In the genomic region with DNA sequence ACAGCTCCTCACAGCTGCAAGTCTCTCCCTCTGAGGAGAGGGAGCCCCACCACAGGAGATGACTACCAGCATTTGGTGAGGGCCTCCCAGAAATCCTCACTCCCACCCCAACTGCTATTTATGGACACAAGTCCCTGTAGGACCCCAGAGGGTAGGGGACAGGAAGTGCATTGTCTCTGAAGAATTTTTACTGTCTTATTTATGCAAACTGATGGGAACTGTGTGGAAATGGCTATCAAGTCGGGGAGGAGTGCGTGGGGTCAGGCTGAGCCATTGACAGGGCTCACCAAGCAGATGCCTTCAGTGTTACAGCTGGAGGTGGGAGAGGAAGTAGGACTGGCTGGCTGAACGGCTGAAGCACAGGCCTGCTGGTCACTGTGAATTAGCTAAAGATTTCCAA, we compare ENCODE assay signal across 17 mouse cellular contexts. TPM values are rescaled to one million over a fixed set of nuclear protein-coding genes. Genes with fewer than 3 reads are reported as not detected.
DNase-seq lines count a peak whose midpoint lies in the region; ATAC-seq and TF ChIP-seq lines count a peak whose summit lies in the region.
"Had no signal": no experiment of that assay in that cellular context is flagged by ENCODE, and none has a peak within 500 bp of the region (broad histone marks: within the 10 kb centered on the region; RNA-seq: fewer than 3 reads in every experiment).

No protein-coding gene starts in this region.

- WGBS in forebrain, embryonic 10.5 days, result 78% methylated on average over 3 of the region's 3 CpGs
- 85% methylated on average over 3 of the region's 3 CpGs for WGBS in forebrain, embryonic 16.5 days
- WGBS in intestine, embryonic 14.5 days, result 31% methylated on average over 3 of the region's 3 CpGs
- 57% methylated on average over 3 of the region's 3 CpGs for WGBS in intestine, postnatal 0 days
- 44% methylated on average over 3 of the region's 3 CpGs for WGBS in limb, embryonic 15.5 days

- H3K9ac ChIP-seq in forebrain, embryonic 16.5 days (replicated peaks; ENCODE audit: low read depth, low read length), result no peak overlapping the region
- no peak overlapping the region for H3K9ac ChIP-seq in intestine, embryonic 14.5 days (ENCODE audit: low read length)
- no peak overlapping the region for H3K9ac ChIP-seq in intestine, postnatal 0 days (ENCODE audit: low read depth, low read length)
- no peak overlapping the region for H3K9ac ChIP-seq in limb, embryonic 15.5 days
- H3K9ac ChIP-seq: embryonic facial prominence, embryonic 13.5 days; forebrain, embryonic 15.5 days; limb, embryonic 13.5 days; neural tube, embryonic 12.5 days had no signal

- H3K27me3 ChIP-seq in forebrain, embryonic 10.5 days (ENCODE audit: poor library complexity, severe bottlenecking), result no peaks in the 10 kb centered on the region
- no peaks in the 10 kb centered on the region for H3K27me3 ChIP-seq in forebrain, embryonic 16.5 days (replicated peaks; ENCODE audit: control insufficient read depth, insufficient read depth, low read length)
- no peaks in the 10 kb centered on the region for H3K27me3 ChIP-seq in intestine, embryonic 14.5 days (replicated peaks; ENCODE audit: control insufficient read depth, insufficient read depth, low read length)
- H3K27me3 ChIP-seq in intestine, postnatal 0 days (replicated peaks; ENCODE audit: control insufficient read depth, insufficient read depth, low read length), result no peaks in the 10 kb centered on the region
- H3K27me3 ChIP-seq in limb, embryonic 15.5 days, result no peaks in the 10 kb centered on the region
- H3K27me3 ChIP-seq: CH12.LX; embryonic facial prominence, embryonic 13.5 days; forebrain, embryonic 15.5 days; limb, embryonic 13.5 days; neural tube, embryonic 12.5 days had no signal

- no peaks in the 10 kb centered on the region for H3K9me3 ChIP-seq in forebrain, embryonic 10.5 days
- H3K9me3 ChIP-seq in forebrain, embryonic 16.5 days (ENCODE audit: control insufficient read depth, low read length), result no peaks in the 10 kb centered on the region
- no peaks in the 10 kb centered on the region for H3K9me3 ChIP-seq in intestine, embryonic 14.5 days (ENCODE audit: control insufficient read depth, low read length)
- no peaks in the 10 kb centered on the region for H3K9me3 ChIP-seq in intestine, postnatal 0 days (ENCODE audit: control insufficient read depth)
- no peaks in the 10 kb centered on the region for H3K9me3 ChIP-seq in limb, embryonic 15.5 days
- H3K9me3 ChIP-seq: embryonic facial prominence, embryonic 13.5 days; forebrain, embryonic 15.5 days; hindbrain, embryonic 10.5 days; limb, embryonic 13.5 days; neural tube, embryonic 12.5 days had no signal

- H3K4me1 ChIP-seq in forebrain, embryonic 10.5 days, result no peaks in the 10 kb centered on the region
- no peaks in the 10 kb centered on the region for H3K4me1 ChIP-seq in forebrain, embryonic 16.5 days (replicated peaks; ENCODE audit: control insufficient read depth, insufficient read depth, low read length)
- 0 out of 2 replicates have a peak, but pooled peaks cover 4% of the 10 kb centered on the region for H3K4me1 ChIP-seq in intestine, embryonic 14.5 days (replicated peaks; ENCODE audit: control insufficient read depth, insufficient read depth, low read length)
- H3K4me1 ChIP-seq in intestine, postnatal 0 days (replicated peaks; ENCODE audit: control insufficient read depth, insufficient read depth, low read length), result no peaks in the 10 kb centered on the region; the same call in 1 of the 2 replicates
- no peaks in the 10 kb centered on the region for H3K4me1 ChIP-seq in limb, embryonic 15.5 days
- H3K4me1 ChIP-seq: embryonic facial prominence, embryonic 13.5 days; forebrain, embryonic 15.5 days; hindbrain, embryonic 10.5 days had no signal

- ATAC-seq in forebrain, embryonic 16.5 days, result no peak
- ATAC-seq in intestine, embryonic 14.5 days (replicated peaks; ENCODE audit: low FRiP score, low TSS enrichment, low read depth), result no peak
- ATAC-seq in intestine, postnatal 0 days, result no peak
- no peak for ATAC-seq in limb, embryonic 15.5 days (ENCODE audit: insufficient number of reproducible peaks, low FRiP score, low TSS enrichment, low read depth)
- no peak for ATAC-seq in erythroid progenitor cell, adult 5-6 weeks (replicated peaks; ENCODE audit: low FRiP score, poor library complexity, severe bottlenecking)
- ATAC-seq: forebrain, embryonic 15.5 days had no signal

- peaks cover 40% of the 10 kb centered on the region for H3K36me3 ChIP-seq in forebrain, embryonic 10.5 days (replicated peaks)
- H3K36me3 ChIP-seq in forebrain, embryonic 16.5 days (ENCODE audit: control insufficient read depth, insufficient read depth), result 0 out of 2 replicates have a peak, but pooled peaks cover 2% of the 10 kb centered on the region
- peaks cover 12% of the 10 kb centered on the region; the same call in 1 of the 2 replicates for H3K36me3 ChIP-seq in intestine, embryonic 14.5 days (ENCODE audit: control insufficient read depth, insufficient read depth, low read length)
- H3K36me3 ChIP-seq in intestine, postnatal 0 days (ENCODE audit: control insufficient read depth, insufficient read depth), result peaks cover 3% of the 10 kb centered on the region; the same call in 1 of the 2 replicates
- H3K36me3 ChIP-seq in limb, embryonic 15.5 days, result peaks cover 5% of the 10 kb centered on the region; the same call in 1 of the 2 replicates

- 0 out of 2 replicates have a peak overlapping the region, but pooled peaks have one; percentile 30 for H3K27ac ChIP-seq in forebrain, embryonic 10.5 days
- H3K27ac ChIP-seq in forebrain, embryonic 16.5 days (ENCODE audit: low read length), result no peak overlapping the region; the same call in 1 of the 2 replicates
- 0 out of 2 replicates have a peak overlapping the region, but pooled peaks have one; percentile 2 for H3K27ac ChIP-seq in intestine, embryonic 14.5 days (ENCODE audit: low read depth)
- H3K27ac ChIP-seq in intestine, postnatal 0 days (ENCODE audit: low read depth, low read length), result no peak overlapping the region; the same call in 1 of the 2 replicates
- peak overlapping the region; percentile 38; the same call in 1 of the 2 replicates for H3K27ac ChIP-seq in limb, embryonic 15.5 days
- H3K27ac ChIP-seq: embryonic facial prominence, embryonic 13.5 days; forebrain, embryonic 15.5 days; gastrocnemius, adult 2 months; hindbrain, embryonic 10.5 days; limb, embryonic 13.5 days; neural tube, embryonic 12.5 days had no signal

- DNase-seq in forebrain, embryonic 10.5 days (ENCODE audit: extremely low spot score, low spot score), result no peak
- DNase-seq in intestine, embryonic 14.5 days (ENCODE audit: low spot score), result no peak
- peak; percentile 21 for DNase-seq in lung, postnatal 10 days
- DNase-seq in lung, postnatal 36 days, result no peak
- DNase-seq: cerebellum, adult 11 months; gastrocnemius, adult 2 months; thymus, postnatal 4 days had no signal

- no peak overlapping the region for H3K4me3 ChIP-seq in forebrain, embryonic 10.5 days
- no peak overlapping the region for H3K4me3 ChIP-seq in forebrain, embryonic 16.5 days (replicated peaks; ENCODE audit: low read length)
- H3K4me3 ChIP-seq in intestine, embryonic 14.5 days (ENCODE audit: low read depth, low read length), result no peak overlapping the region
- no peak overlapping the region for H3K4me3 ChIP-seq in intestine, postnatal 0 days (ENCODE audit: low read depth, low read length)
- no peak overlapping the region for H3K4me3 ChIP-seq in limb, embryonic 15.5 days
- H3K4me3 ChIP-seq: embryonic facial prominence, embryonic 13.5 days; forebrain, embryonic 15.5 days; gastrocnemius, adult 2 months; hindbrain, embryonic 10.5 days; limb, embryonic 13.5 days; neural tube, embryonic 12.5 days had no signal

- no peak for TF ChIP-seq CTCF in intestine, postnatal 0 days (IDR thresholded peaks at IDR 0.05; ENCODE audit: low read depth)

- H3K4me2 ChIP-seq in forebrain, embryonic 16.5 days (ENCODE audit: low read length), result no peak overlapping the region
- no peak overlapping the region for H3K4me2 ChIP-seq in intestine, embryonic 14.5 days (ENCODE audit: low read length)
- H3K4me2 ChIP-seq in intestine, postnatal 0 days (replicated peaks; ENCODE audit: low read depth), result no peak overlapping the region
- no peak overlapping the region for H3K4me2 ChIP-seq in limb, embryonic 15.5 days
- H3K4me2 ChIP-seq: embryonic facial prominence, embryonic 13.5 days; forebrain, embryonic 15.5 days; limb, embryonic 13.5 days; neural tube, embryonic 12.5 days had no signal

RNA-seq across cellular contexts. Expression of gene Bok, which starts 11.9 kb away (rescaled TPM):
- 50.9 and 55.3 TPM in 2 replicates for polyA plus RNA-seq in forebrain, embryonic 10.5 days (2016; fragmentation: Nextera tagmentation; extraction: Ambion mirVana)
- polyA plus RNA-seq in forebrain, embryonic 16.5 days (2015; fragmentation: Nextera tagmentation; extraction: Ambion mirVana), result 89.5 and 104 TPM in 2 replicates
- polyA plus RNA-seq in intestine, embryonic 14.5 days (2014; fragmentation: Nextera tagmentation; extraction: Ambion mirVana), result 46.5 and 51.3 TPM in 2 replicates
- polyA plus RNA-seq in intestine, postnatal 0 days (2015; fragmentation: Nextera tagmentation; extraction: Ambion mirVana), result 54.4 and 57.2 TPM in 2 replicates
- polyA plus RNA-seq in limb, embryonic 15.5 days (2015; fragmentation: Nextera tagmentation; extraction: Ambion mirVana), result 40.5 and 48.4 TPM in 2 replicates
- total RNA-seq in erythroid progenitor cell, adult 5-6 weeks (2015; ENCODE audit: low replicate concordance), result not detected in 2 replicates
- total RNA-seq in erythroid progenitor cell, adult 5-6 weeks (2017; ENCODE audit: low replicate concordance), result not detected in 2 replicates

RNA-seq across cellular contexts. Expression of gene Stk25, which starts 38.9 kb away (rescaled TPM):
- 156 and 166 TPM in 2 replicates for polyA plus RNA-seq in forebrain, embryonic 10.5 days (2016; fragmentation: Nextera tagmentation; extraction: Ambion mirVana)
- polyA plus RNA-seq in forebrain, embryonic 16.5 days (2015; fragmentation: Nextera tagmentation; extraction: Ambion mirVana), result 316 and 341 TPM in 2 replicates
- 179 and 195 TPM in 2 replicates for polyA plus RNA-seq in intestine, embryonic 14.5 days (2014; fragmentation: Nextera tagmentation; extraction: Ambion mirVana)
- 116 and 121 TPM in 2 replicates for polyA plus RNA-seq in intestine, postnatal 0 days (2015; fragmentation: Nextera tagmentation; extraction: Ambion mirVana)
- polyA plus RNA-seq in limb, embryonic 15.5 days (2015; fragmentation: Nextera tagmentation; extraction: Ambion mirVana), result 176 and 200 TPM in 2 replicates
- total RNA-seq in erythroid progenitor cell, adult 5-6 weeks (2015; ENCODE audit: low replicate concordance), result 28.5 and 36.5 TPM in 2 replicates
- total RNA-seq in erythroid progenitor cell, adult 5-6 weeks (2017; ENCODE audit: low replicate concordance), result 33.5 and 52.2 TPM in 2 replicates

RNA-seq across cellular contexts. Expression of gene Atg4b, which starts 54.0 kb away (rescaled TPM):
- 82.4 and 90.2 TPM in 2 replicates for polyA plus RNA-seq in forebrain, embryonic 10.5 days (2016; fragmentation: Nextera tagmentation; extraction: Ambion mirVana)
- polyA plus RNA-seq in forebrain, embryonic 16.5 days (2015; fragmentation: Nextera tagmentation; extraction: Ambion mirVana), result 104 and 108 TPM in 2 replicates
- polyA plus RNA-seq in intestine, embryonic 14.5 days (2014; fragmentation: Nextera tagmentation; extraction: Ambion mirVana), result 82.4 and 92.0 TPM in 2 replicates
- 66.7 and 66.9 TPM in 2 replicates for polyA plus RNA-seq in intestine, postnatal 0 days (2015; fragmentation: Nextera tagmentation; extraction: Ambion mirVana)
- 74.5 and 74.9 TPM in 2 replicates for polyA plus RNA-seq in limb, embryonic 15.5 days (2015; fragmentation: Nextera tagmentation; extraction: Ambion mirVana)
- 67.8 and 91.4 TPM in 2 replicates for total RNA-seq in erythroid progenitor cell, adult 5-6 weeks (2015; ENCODE audit: low replicate concordance)
- 116 and 166 TPM in 2 replicates for total RNA-seq in erythroid progenitor cell, adult 5-6 weeks (2017; ENCODE audit: low replicate concordance)

RNA-seq across cellular contexts. Expression of gene Thap4, which starts 57.3 kb away (rescaled TPM):
- 48.2 and 48.8 TPM in 2 replicates for polyA plus RNA-seq in forebrain, embryonic 10.5 days (2016; fragmentation: Nextera tagmentation; extraction: Ambion mirVana)
- 47.5 and 50.2 TPM in 2 replicates for polyA plus RNA-seq in forebrain, embryonic 16.5 days (2015; fragmentation: Nextera tagmentation; extraction: Ambion mirVana)
- polyA plus RNA-seq in intestine, embryonic 14.5 days (2014; fragmentation: Nextera tagmentation; extraction: Ambion mirVana), result 60.1 and 63.8 TPM in 2 replicates
- polyA plus RNA-seq in intestine, postnatal 0 days (2015; fragmentation: Nextera tagmentation; extraction: Ambion mirVana), result 56.6 and 59.0 TPM in 2 replicates
- polyA plus RNA-seq in limb, embryonic 15.5 days (2015; fragmentation: Nextera tagmentation; extraction: Ambion mirVana), result 51.4 and 55.1 TPM in 2 replicates
- 1.1 and 30.6 TPM in 2 replicates for total RNA-seq in erythroid progenitor cell, adult 5-6 weeks (2015; ENCODE audit: low replicate concordance)
- 3.1 and 14.1 TPM in 2 replicates for total RNA-seq in erythroid progenitor cell, adult 5-6 weeks (2017; ENCODE audit: low replicate concordance)

Comparison
In these comparisons a context has a peak if more than half of its experiments do, and no peak if none do; other contexts are left out.
1. H3K27ac ChIP-seq: peak in forebrain, embryonic 10.5 days (single experiment), intestine, embryonic 14.5 days (single experiment) and limb, embryonic 15.5 days (single experiment); none in forebrain, embryonic 16.5 days (single experiment) and intestine, postnatal 0 days (single experiment).